Mouse (Mus musculus) stomach, embryonic 16.5 days (tissue): ENCODE data around the gene Slc25a13. TPM values are rescaled to one million over a fixed set of nuclear protein-coding genes. Genes with fewer than 3 reads are reported as not detected.
A peak's percentile ranks its signal among the peaks of the same experiment; 100 is the strongest.

Experiments
- ATAC-seq: fragments of 200-750 bp; cut with Nextera tagmentation; 2 replicates; pipeline ENCODE4 v1.8.0; 2017; ENCODE audit warnings: moderate number of reproducible peaks, moderate TSS enrichment; ENCODE audit not compliant: insufficient read depth, low FRiP score
- H3K27ac ChIP-seq: fragments of 300-500 bp; sonication (generic); 2 replicates; pipeline ENCODE4 v1.5.1; 2014; ENCODE audit warnings: low read length
- H3K27me3 ChIP-seq: fragments of 300-500 bp; sonication (generic); 2 replicates; pipeline ENCODE4 v1.6.1; 2014; ENCODE audit warnings: low read length, control low read depth, mixed read lengths; ENCODE audit not compliant: control insufficient read depth, insufficient read depth
- H3K36me3 ChIP-seq: fragments of 300-500 bp; sonication (generic); 2 replicates; pipeline ENCODE4 v1.6.1; 2014; ENCODE audit warnings: low read length; ENCODE audit not compliant: control insufficient read depth, insufficient read depth
- H3K4me1 ChIP-seq: fragments of 300-500 bp; sonication (generic); 2 replicates; pipeline ENCODE4 v1.6.1; 2014; ENCODE audit warnings: low read length, control low read depth, mixed read lengths; ENCODE audit not compliant: control insufficient read depth, insufficient read depth
- H3K4me2 ChIP-seq: fragments of 300-500 bp; sonication (generic); 2 replicates; pipeline ENCODE4 v1.6.1; 2014; ENCODE audit warnings: low read depth, low read length, mixed read lengths
- H3K4me3 ChIP-seq: fragments of 300-500 bp; sonication (generic); replicated peaks from 2 replicates; pipeline ENCODE4 v1.5.1; 2014; ENCODE audit warnings: mild to moderate bottlenecking, low read length
- H3K9ac ChIP-seq: fragments of 300-500 bp; sonication (generic); 2 replicates; pipeline ENCODE4 v1.6.1; 2014; ENCODE audit warnings: low read length
- H3K9me3 ChIP-seq: fragments of 300-500 bp; sonication (generic); replicated peaks from 2 replicates; pipeline ENCODE4 v1.6.1; 2016; ENCODE audit warnings: low read length, control low read depth; ENCODE audit not compliant: control insufficient read depth
- WGBS: fragments of 180-500 bp; shearing (Covaris S2); extraction: QIAGEN DNeasy Blood & Tissue Kit; methylation state at CpG from one replicate; pipeline ENCODE4 v1.1.7; 2014; 5-methylcytosine and 5-hydroxymethylcytosine counted together
- polyA plus RNA-seq: library from polyadenylated mRNA; unstranded; fragments of >200 nt; fragmentation: Nextera tagmentation; extraction: Ambion mirVana; gene quantifications from 2 replicates; pipeline ENCODE4 v1.2.1, GENCODE M21; 2015

Gene Slc25a13
- 31.0 and 33.3 TPM in 2 replicates for polyA plus RNA-seq

GRCm38 (mm10) chr6:6216507-6217285 is at the start of gene Slc25a13:
Gene Slc25a13, minus strand, starts transcription at chr6:6217173.
- ATAC-seq: peak; percentile 92
- no peaks in the 10 kb centered on the region for H3K36me3 ChIP-seq

GRCm38 (mm10) chr6:6265761-6266160 is 48.8 kb upstream of the Slc25a13 start:
- Histone ChIP-seq H3K9ac (no peak overlapping the region), H3K36me3 (no peaks in the 10 kb centered on the region), H3K27me3 (no peaks in the 10 kb centered on the region), H3K9me3 (no peaks in the 10 kb centered on the region), H3K4me3 (no peak overlapping the region), H3K4me1 (no peaks in the 10 kb centered on the region), H3K27ac (no peak overlapping the region), H3K4me2 (no peak overlapping the region)
- no peak for ATAC-seq
- WGBS: 80% methylated on average over 7 of the region's 7 CpGs

More at GRCm38 (mm10) chr6:6216507-6217285, at the start of gene Slc25a13:
- Histone ChIP-seq H3K4me2 (peak within 1 kb of the TSS; percentile 95), H3K27ac (peak within 1 kb of the TSS; percentile 51), H3K9me3 (no peaks in the 10 kb centered on the region), H3K4me3 (peak within 1 kb of the TSS; percentile 84), H3K4me1 (peaks cover 3% of the 10 kb centered on the region; the same call in 1 of the 2 replicates), H3K9ac (peak within 1 kb of the TSS; percentile 86), H3K27me3 (no peaks in the 10 kb centered on the region)
- WGBS: under 1% methylated on average over 51 of the region's 51 CpGs

GRCm38 (mm10) chr6:6263293-6263911 is 46.4 kb upstream of the Slc25a13 start:
- Histone ChIP-seq H3K36me3 (no peaks in the 10 kb centered on the region), H3K27me3 (no peaks in the 10 kb centered on the region), H3K4me1 (no peaks in the 10 kb centered on the region), H3K9me3 (no peaks in the 10 kb centered on the region), H3K4me3 (no peak overlapping the region), H3K9ac (no peak overlapping the region), H3K27ac (no peak overlapping the region), H3K4me2 (no peak overlapping the region)
- 76% methylated on average over 4 of the region's 4 CpGs for WGBS
- ATAC-seq: no peak

- H3K27me3 ChIP-seq: no peaks in the 10 kb centered on the region
- no peak overlapping the region for H3K4me3 ChIP-seq
- H3K9me3 ChIP-seq: no peaks in the 10 kb centered on the region
- no peaks in the 10 kb centered on the region for H3K4me1 ChIP-seq
- no peak overlapping the region for H3K27ac ChIP-seq
- no peak overlapping the region for H3K9ac ChIP-seq
- ATAC-seq: no peak
- H3K36me3 ChIP-seq: no peaks in the 10 kb centered on the region
- 61% methylated on average over 4 of the region's 4 CpGs for WGBS
- H3K4me2 ChIP-seq: no peak overlapping the region
Measured at GRCm38 (mm10) chr6:6260917-6261316, 43.9 kb upstream of the Slc25a13 start.

- Histone ChIP-seq H3K9ac (no peak overlapping the region), H3K36me3 (no peaks in the 10 kb centered on the region), H3K9me3 (no peaks in the 10 kb centered on the region), H3K4me2 (no peak overlapping the region), H3K4me3 (no peak overlapping the region), H3K27me3 (no peaks in the 10 kb centered on the region), H3K27ac (no peak overlapping the region), H3K4me1 (no peaks in the 10 kb centered on the region)
- ATAC-seq: no peak
- 45% methylated on average over 7 of the region's 7 CpGs for WGBS
Measured at GRCm38 (mm10) chr6:6248500-6248899, 31.5 kb upstream of the Slc25a13 start.

GRCm38 (mm10) chr6:6243828-6244227 is 26.9 kb upstream of the Slc25a13 start:
- no peak overlapping the region for H3K9ac ChIP-seq
- H3K4me2 ChIP-seq: no peak overlapping the region
- H3K4me1 ChIP-seq: no peaks in the 10 kb centered on the region
- H3K27ac ChIP-seq: no peak overlapping the region
- no peaks in the 10 kb centered on the region for H3K27me3 ChIP-seq
- no peaks in the 10 kb centered on the region for H3K36me3 ChIP-seq
- no peak for ATAC-seq
- 94% methylated on average over 1 of the region's 1 CpGs for WGBS
- H3K4me3 ChIP-seq: no peak overlapping the region
- H3K9me3 ChIP-seq: no peaks in the 10 kb centered on the region

GRCm38 (mm10) chr6:6242114-6242513 is 25.1 kb upstream of the Slc25a13 start:
- H3K4me1 ChIP-seq: no peaks in the 10 kb centered on the region
- H3K4me2 ChIP-seq: no peak overlapping the region
- ATAC-seq: no peak
- H3K27me3 ChIP-seq: no peaks in the 10 kb centered on the region
- H3K9ac ChIP-seq: no peak overlapping the region
- H3K9me3 ChIP-seq: no peaks in the 10 kb centered on the region
- H3K27ac ChIP-seq: no peak overlapping the region
- WGBS: 64% methylated on average over 7 of the region's 7 CpGs
- H3K36me3 ChIP-seq: no peaks in the 10 kb centered on the region
- H3K4me3 ChIP-seq: no peak overlapping the region

GRCm38 (mm10) chr6:6236788-6237298 is 19.9 kb upstream of the Slc25a13 start:
- H3K4me1 ChIP-seq: no peaks in the 10 kb centered on the region
- no peak overlapping the region for H3K4me2 ChIP-seq
- WGBS: 80% methylated on average over 2 of the region's 2 CpGs

GRCm38 (mm10) chr6:6230262-6230661 is 13.3 kb upstream of the Slc25a13 start:
- ATAC-seq: no peak
- no peak overlapping the region for H3K9ac ChIP-seq
- H3K4me2 ChIP-seq: no peak overlapping the region
- no peaks in the 10 kb centered on the region for H3K36me3 ChIP-seq
- no peak overlapping the region for H3K4me3 ChIP-seq
- WGBS: 77% methylated on average over 2 of the region's 2 CpGs
- no peaks in the 10 kb centered on the region for H3K27me3 ChIP-seq
- H3K27ac ChIP-seq: no peak overlapping the region
- H3K4me1 ChIP-seq: no peaks in the 10 kb centered on the region
- no peaks in the 10 kb centered on the region for H3K9me3 ChIP-seq

More at GRCm38 (mm10) chr6:6236788-6237298, 19.9 kb upstream of the Slc25a13 start:
- ATAC-seq: no peak
- H3K4me3 ChIP-seq: no peak overlapping the region
- H3K27me3 ChIP-seq: no peaks in the 10 kb centered on the region
- H3K36me3 ChIP-seq: no peaks in the 10 kb centered on the region
- no peak overlapping the region for H3K27ac ChIP-seq
- H3K9me3 ChIP-seq: no peaks in the 10 kb centered on the region
- H3K9ac ChIP-seq: no peak overlapping the region
